Mouse (Mus musculus) liver, postnatal 0 days (tissue): ENCODE measurements around the gene Tmed6.

Experiments
- CTCF ChIP-seq: sonication (generic); IDR thresholded peaks from 2 replicates; pipeline ENCODE4 v1.5.1; 2016; ENCODE audit warnings: antibody characterized with exemption, low read depth
- EP300 ChIP-seq: IDR thresholded peaks from 2 replicates; pipeline ENCODE4 v1.6.1; 2016; ENCODE audit warnings: antibody characterized with exemption, low read depth, mild to moderate bottlenecking

- no peak for TF ChIP-seq CTCF
- no peak for TF ChIP-seq EP300
Observed at GRCm38 (mm10) chr8:107048061-107048941, 17.1 kb downstream of the Tmed6 start, which contains the start of gene Pdf.
